Mouse (Mus musculus) left cerebral cortex, adult 11 months (tissue): ENCODE data around the gene Midn.
A peak's percentile ranks its signal among the peaks of the same experiment; 100 is the strongest.

Experiments used
- DNase-seq: peaks from one replicate; pipeline ENCODE4 v3.0.0; 2022; ENCODE audit warnings: low spot score

Midn gene

DNA sequence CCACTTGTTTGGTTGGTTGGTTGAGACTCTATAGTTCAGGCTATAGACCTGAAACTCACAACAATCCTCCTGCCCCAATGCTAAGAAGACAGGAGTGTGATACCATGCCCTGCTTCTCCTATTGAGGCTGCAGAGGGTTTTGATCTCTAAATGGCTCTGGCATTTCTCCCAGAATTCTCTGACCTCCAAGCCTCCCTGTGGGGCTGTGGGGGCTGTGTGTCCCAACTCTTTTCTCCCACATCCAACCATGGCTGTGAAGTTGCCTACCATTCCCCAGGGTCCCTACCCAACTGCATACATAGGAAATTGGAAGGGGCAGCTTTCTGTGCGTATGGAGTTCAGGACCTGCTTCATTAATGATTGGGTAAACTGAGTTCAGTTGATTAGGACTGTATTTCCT, 48.1 kb downstream of the Midn start:
- no peak for DNase-seq

DNA sequence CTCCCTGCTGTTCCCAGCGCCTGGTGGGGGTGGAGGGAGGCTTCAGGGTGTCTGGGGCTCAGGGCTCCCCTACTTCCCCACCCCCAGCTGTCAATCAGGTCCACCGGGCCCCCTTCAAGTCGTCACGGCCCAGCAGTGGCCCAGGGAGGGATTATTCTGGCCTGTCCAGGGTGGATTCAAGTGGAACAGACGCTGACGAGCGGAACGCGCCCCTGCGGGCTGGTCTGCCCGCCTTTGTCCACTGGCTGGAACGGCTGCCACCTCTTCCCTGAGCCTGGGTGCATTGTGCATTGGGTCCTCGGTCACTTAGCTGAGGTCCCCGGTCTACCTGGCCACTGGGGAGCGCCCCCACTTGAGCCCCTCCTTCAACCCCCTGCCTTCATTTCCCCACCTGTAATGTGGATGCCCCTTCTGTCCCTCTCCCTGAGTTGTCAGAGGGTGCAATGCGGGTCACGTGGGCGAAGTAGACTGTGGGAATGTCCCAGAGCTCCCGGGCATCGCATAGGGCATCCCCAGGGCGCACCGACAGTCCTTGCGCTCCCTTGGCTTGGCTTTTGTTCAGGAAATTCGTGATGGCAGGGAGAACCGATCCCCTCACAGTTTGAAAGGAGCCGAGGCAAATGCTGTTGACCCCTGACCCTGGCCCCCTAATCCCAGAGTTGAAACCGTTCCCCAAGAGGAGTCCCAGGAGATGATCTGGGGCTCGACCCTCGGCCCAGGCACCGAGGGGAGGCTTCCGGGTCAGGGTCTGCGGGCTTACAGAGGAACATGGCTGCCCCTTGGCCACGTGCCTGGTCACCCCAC, 48.9 kb downstream of the Midn start:
- DNase-seq: no peak

DNA sequence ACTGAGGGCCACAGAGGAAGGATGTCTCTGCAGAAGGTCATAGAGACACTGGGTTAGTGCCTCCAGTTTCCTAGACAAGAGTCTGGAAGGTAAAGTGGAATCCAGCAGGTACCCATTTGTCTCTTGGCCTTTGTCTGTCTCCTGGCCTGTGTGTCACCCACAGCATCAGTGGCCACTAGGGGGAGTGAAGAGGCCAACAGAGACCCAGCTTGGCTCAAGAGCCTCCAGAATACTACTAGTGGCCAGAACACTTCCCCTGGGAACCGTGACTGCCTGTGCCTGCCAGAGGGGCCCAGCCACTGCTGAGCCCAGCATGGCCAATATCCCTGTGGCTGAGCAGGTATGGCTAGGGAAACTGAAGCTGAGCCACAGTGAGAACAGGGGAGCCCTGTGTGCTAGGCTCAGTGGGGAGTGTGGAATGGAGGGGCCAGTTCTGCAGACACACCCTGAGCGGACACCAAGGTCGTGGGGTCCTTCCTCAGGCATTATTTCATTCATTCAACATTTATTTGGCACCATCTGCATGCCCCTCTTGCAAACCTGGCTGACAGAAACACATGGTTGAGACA, 51.5 kb downstream of the Midn start:
- peak; percentile 75 for DNase-seq

DNA sequence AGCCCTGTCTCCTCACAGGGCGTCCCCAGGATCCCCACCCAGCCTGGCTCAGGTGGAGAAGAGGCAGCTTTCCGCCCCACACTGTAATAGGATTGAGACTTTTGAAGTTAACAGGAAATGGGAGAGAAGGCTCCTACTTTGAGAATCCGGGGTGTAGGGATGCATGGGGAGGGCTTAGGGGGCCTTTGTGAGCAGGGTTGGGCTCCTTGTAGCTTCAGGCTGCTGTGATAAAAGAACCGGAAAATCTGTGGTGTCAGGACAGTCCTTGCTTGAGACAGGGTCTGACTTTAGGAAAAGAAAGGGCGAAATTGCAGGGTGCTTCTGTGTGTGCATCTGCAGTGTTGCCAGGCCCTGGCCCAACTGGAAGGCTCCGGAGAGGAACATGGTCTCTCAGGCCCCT, 52.4 kb downstream of the Midn start:
- no peak for DNase-seq

DNA sequence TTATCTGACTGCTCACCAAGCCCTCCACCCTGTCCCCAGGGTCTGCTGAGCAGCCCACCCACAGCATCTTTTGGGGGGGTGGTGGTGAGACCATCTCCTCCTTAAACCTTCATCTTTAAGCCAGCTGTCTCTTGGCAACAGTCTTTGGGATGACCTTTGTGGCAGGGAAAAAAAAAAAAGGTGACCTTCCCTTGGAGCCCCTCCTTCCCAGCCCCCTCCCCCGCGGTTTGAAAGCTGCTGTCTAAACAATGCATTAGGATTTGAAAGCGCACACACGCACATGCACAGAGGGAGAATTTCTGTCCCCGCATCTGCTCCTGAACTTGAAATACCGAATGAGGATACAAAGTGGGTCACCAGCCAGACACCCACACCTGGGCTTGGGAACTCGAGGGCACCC, 56.0 kb downstream of the Midn start:
- DNase-seq: no peak

DNA sequence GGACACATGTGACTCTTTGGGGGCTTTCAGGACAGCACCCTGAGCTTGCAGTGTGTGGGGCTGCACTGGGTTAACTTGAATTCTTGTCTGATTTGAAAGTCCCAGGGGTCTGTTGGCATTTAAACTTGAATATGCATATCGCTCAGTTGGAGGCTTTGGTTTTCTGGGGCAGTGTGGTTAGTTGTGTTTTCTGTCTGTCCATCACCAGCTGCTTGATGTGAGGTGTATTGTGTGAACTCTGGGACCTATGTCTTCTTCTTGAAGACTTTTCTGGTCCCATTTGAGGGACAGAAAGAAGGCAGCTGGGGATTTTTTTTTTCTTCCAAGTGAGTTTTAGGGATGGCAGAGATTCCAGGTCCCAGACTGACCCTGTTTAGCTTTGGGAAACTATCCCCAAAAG, 59.1 kb downstream of the Midn start:
- no peak for DNase-seq

DNA sequence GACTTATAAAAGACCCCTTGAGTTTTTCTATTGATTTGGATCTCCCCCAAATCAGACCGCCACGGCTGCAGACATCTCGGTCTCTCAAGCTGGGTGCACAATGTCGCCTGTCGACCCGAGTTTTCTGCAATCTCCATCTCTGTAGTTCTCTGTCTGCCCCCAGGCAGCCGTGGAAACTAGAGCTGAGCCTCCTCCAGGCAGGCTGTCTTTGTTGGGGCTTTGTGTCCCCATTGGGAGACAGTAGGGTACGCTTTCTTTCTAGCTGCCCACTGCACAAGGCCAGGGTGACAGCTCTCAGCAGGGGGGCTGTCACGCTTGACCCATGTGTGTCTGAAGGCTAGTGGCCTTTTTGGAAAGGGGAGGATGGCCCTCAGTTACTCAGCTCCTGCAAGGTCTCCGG, 59.6 kb downstream of the Midn start:
- DNase-seq: no peak
